Mouse (Mus musculus) lung, postnatal 0 days (tissue): Measurements from ENCODE around the gene Tars2.

ENCODE experiments used
- CTCF ChIP-seq: IDR thresholded peaks from 2 replicates; pipeline ENCODE4 v1.5.1; 2016; ENCODE audit warnings: antibody characterized with exemption, mild to moderate bottlenecking
- EP300 ChIP-seq: IDR thresholded peaks from 2 replicates; pipeline ENCODE4 v1.6.1; 2016; ENCODE audit warnings: antibody characterized with exemption, mild to moderate bottlenecking, control low read depth

GRCm38 (mm10) chr3:95735071-95735670 lies 24.8 kb downstream of the Tars2 start:
- TF ChIP-seq EP300, result no peak
- no peak for TF ChIP-seq CTCF
